Mouse (Mus musculus) stomach, embryonic 14.5 days (tissue): ENCODE measurements around the gene Pigk. TPM values are rescaled to one million over a fixed set of nuclear protein-coding genes. Genes with fewer than 3 reads are reported as not detected.

Experiments used
- ATAC-seq: fragments of 200-750 bp; cut with Nextera tagmentation; 2 replicates; pipeline ENCODE4 v1.8.0; 2017; ENCODE audit warnings: low read depth, moderate TSS enrichment; ENCODE audit not compliant: insufficient number of reproducible peaks, insufficient read depth, low FRiP score
- H3K27ac ChIP-seq: fragments of 300-500 bp; sonication (generic); 2 replicates; pipeline ENCODE4 v1.5.1; 2014; ENCODE audit warnings: mild to moderate bottlenecking, low read length, moderate library complexity, mixed read lengths
- H3K27me3 ChIP-seq: fragments of 300-500 bp; sonication (generic); 2 replicates; pipeline ENCODE4 v1.6.1; 2014; ENCODE audit warnings: low read length, control low read depth, mixed read lengths; ENCODE audit not compliant: control insufficient read depth, insufficient read depth
- H3K36me3 ChIP-seq: fragments of 300-500 bp; sonication (generic); 2 replicates; pipeline ENCODE4 v1.6.1; 2014; ENCODE audit warnings: mild to moderate bottlenecking, control low read depth, low read length, moderate library complexity, mixed read lengths; ENCODE audit not compliant: control insufficient read depth, insufficient read depth
- H3K4me1 ChIP-seq: fragments of 300-500 bp; sonication (generic); 2 replicates; pipeline ENCODE4 v1.6.1; 2014; ENCODE audit warnings: low read length, control low read depth, mixed read lengths; ENCODE audit not compliant: control insufficient read depth, insufficient read depth
- H3K4me2 ChIP-seq: fragments of 300-500 bp; sonication (generic); replicated peaks from 2 replicates; pipeline ENCODE4 v1.6.1; 2014; ENCODE audit warnings: low read depth, low read length, control low read depth
- H3K4me3 ChIP-seq: fragments of 300-500 bp; sonication (generic); 2 replicates; pipeline ENCODE4 v1.5.1; 2014; ENCODE audit warnings: low read depth, low read length, control low read depth
- H3K9ac ChIP-seq: fragments of 300-500 bp; sonication (generic); replicated peaks from 2 replicates; pipeline ENCODE4 v1.6.1; 2014; ENCODE audit warnings: low read depth, mild to moderate bottlenecking, control low read depth, low read length, moderate library complexity, mixed read lengths
- H3K9me3 ChIP-seq: fragments of 300-500 bp; sonication (generic); 2 replicates; pipeline ENCODE4 v1.6.1; 2016; ENCODE audit warnings: low read depth, low read length, control low read depth; ENCODE audit not compliant: control insufficient read depth
- WGBS: fragments of 180-500 bp; shearing (Covaris S2); extraction: QIAGEN DNeasy Blood & Tissue Kit; methylation state at CpG from one replicate; pipeline ENCODE4 v1.1.7; 2014; 5-methylcytosine and 5-hydroxymethylcytosine counted together
- polyA plus RNA-seq: library from polyadenylated mRNA; unstranded; fragments of >200 nt; fragmentation: Nextera tagmentation; extraction: Ambion mirVana; gene quantifications from 2 replicates; pipeline ENCODE4 v1.2.1, GENCODE M21; 2014

The Pigk gene
- polyA plus RNA-seq, 1 experiment from 2014 or later = 55.2 TPM

- Histone ChIP-seq H3K4me3 (no peak overlapping the region), H3K4me2 (no peak overlapping the region), H3K27ac (no peak overlapping the region), H3K9me3 (no peaks in the 10 kb centered on the region), H3K4me1 (no peaks in the 10 kb centered on the region), H3K9ac (no peak overlapping the region), H3K27me3 (no peaks in the 10 kb centered on the region), H3K36me3 (no peaks in the 10 kb centered on the region)
- WGBS = 67% methylated on average over 6 of the region's 6 CpGs
- ATAC-seq = no peak
These were observed 158.7 kb downstream of the Pigk start for GRCm38 (mm10) chr3:152872596-152872995.

DNA sequence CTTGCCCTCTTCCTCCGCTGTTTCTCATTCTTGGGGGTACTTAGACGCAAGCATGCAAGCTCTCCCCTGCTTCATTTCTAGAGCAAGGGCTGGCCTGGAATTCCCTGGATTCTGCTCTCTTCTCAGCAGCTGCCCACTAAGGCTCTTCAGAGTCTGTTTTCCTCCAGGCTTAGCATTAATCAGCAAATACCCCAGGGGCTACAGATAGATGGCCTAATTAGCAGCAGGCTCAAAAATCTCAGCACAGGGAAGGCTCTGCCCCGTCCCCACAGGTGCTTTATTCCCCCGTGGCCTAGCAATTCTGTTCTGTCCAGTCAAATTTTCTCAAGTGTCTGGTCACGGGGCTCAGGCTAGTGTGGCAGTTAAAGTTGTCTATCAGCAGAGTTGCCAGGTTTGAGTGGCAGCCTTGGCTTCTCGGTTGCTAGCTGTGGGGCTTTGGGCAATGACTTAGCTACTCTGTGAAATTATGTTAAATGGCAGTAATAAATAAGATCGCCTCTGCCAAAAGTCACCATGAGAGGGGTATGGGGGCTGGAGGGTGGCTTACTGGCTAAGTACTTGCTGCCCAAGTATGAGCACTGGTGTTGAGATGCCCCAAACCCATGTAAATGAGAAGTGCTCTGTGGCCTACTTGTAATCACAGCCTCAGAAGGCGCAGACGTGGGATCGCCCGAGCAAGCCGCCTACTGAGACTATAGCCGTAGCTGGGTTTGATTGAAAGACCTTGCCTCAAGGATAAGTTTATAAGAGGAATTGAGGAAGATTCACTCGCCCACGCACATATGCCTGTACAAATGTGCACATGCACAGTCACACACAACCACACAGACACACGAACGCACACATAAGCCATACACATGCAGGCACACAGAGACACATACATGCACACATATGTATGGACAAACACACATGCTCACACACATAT, 160.8 kb downstream of the Pigk start:
- Histone ChIP-seq H3K4me3 (no peak overlapping the region), H3K36me3 (no peaks in the 10 kb centered on the region)
- 91% methylated on average over 17 of the region's 17 CpGs for WGBS

DNA sequence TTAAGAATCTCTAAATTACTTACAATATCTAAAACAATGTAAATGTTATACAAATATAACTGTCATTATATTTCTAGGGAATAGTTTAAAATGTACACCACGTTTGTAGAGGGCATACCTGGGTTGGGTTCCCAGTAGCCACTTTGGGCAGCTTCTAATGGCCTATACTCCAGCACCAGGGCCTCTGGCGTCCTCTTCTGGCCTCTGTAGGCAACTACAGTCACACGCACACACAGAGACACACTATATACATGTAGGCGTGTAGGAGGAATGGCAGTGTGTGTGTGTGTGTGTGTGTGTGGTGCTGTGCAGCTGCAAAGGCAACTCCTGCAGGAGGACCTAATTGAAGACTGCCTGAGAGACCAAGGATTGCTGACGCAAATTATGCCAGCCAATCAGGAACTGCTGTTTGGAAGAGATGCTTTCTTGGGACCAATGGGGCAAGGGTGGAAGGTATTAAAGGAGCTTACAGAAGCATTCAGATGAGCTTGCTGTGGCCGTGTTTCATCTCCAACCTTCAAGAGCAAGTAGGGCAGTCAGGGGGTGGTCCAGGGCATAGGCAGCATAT, 161.9 kb downstream of the Pigk start:
- WGBS = 83% methylated on average over 6 of the region's 6 CpGs
- no peaks in the 10 kb centered on the region for H3K27me3 ChIP-seq
- no peak overlapping the region for H3K4me2 ChIP-seq
- H3K9ac ChIP-seq = no peak overlapping the region
- peaks cover 10% of the 10 kb centered on the region; the same call in 1 of the 2 replicates for H3K4me1 ChIP-seq
- no peak overlapping the region for H3K4me3 ChIP-seq
- no peak for ATAC-seq
- no peaks in the 10 kb centered on the region for H3K9me3 ChIP-seq
- H3K36me3 ChIP-seq = no peaks in the 10 kb centered on the region
- H3K27ac ChIP-seq = no peak overlapping the region

More for the DNA sequence above, 160.8 kb downstream of the Pigk start:
- Histone ChIP-seq H3K4me1 (0 out of 2 replicates have a peak, but pooled peaks cover 3% of the 10 kb centered on the region), H3K4me2 (no peak overlapping the region), H3K9me3 (no peaks in the 10 kb centered on the region), H3K9ac (no peak overlapping the region), H3K27me3 (no peaks in the 10 kb centered on the region), H3K27ac (no peak overlapping the region)
- no peak for ATAC-seq

DNA sequence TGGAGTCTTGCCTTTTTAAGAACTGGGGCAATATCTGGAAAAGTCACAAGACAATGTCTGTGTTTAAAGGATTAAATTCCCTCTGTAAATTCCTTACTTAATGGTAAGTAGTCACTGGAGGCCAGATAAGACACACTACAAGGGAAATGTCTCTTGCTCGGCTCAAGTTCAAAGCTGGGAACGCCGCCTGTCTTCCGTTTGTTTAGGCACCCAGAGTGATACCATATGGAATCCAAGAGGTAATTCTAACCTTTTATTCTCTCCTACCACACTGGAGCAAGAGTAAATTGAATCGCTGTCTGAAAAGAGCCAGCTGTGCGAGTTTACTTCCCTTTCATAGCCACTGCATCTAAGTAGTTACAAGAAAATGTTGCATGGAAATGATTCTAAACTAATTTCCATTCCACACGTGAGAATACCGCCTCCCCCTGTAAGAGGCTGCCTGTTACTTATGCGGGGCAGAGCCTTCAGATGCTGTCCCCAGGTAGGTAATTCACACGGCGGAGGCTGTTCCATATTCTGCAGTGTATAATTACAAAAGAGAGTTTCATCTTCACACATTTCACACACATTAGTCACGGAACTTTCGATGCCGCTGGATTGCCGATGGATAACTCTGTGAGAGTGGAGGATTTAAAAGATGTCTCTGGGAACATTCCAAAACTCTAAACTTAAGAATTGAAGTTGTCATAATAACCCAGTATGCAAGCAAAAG, 166.4 kb downstream of the Pigk start:
- no peaks in the 10 kb centered on the region for H3K9me3 ChIP-seq
- no peak overlapping the region for H3K9ac ChIP-seq
- H3K4me3 ChIP-seq = no peak overlapping the region
- no peaks in the 10 kb centered on the region for H3K27me3 ChIP-seq
- peak; percentile 66; the same call in 1 of the 2 replicates for ATAC-seq
- H3K4me1 ChIP-seq = peaks cover 24% of the 10 kb centered on the region
- no peaks in the 10 kb centered on the region for H3K36me3 ChIP-seq
- H3K4me2 ChIP-seq = peak overlapping the region; percentile 33
- 27% methylated on average over 15 of the region's 15 CpGs for WGBS
- H3K27ac ChIP-seq = no peak overlapping the region

DNA sequence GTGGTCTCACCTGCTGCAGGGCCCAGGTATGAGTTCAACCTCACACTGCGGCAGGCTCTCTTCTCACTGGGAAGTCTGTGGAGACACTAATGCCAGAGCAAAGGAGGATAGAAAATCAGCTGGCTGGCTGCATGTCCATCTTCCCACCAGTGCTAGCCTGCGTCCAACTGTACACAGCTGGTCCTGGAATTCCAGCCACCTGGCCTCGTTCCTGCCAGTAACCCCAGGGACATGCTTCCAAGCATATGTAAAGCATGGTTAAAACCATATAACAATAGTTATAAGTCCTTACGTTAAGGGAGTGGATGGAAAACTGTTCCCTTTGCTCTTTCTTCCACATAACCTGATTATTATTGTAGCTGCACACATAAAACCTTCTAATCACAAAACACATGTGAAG, 167.8 kb downstream of the Pigk start:
- H3K9me3 ChIP-seq = no peaks in the 10 kb centered on the region
- WGBS = 65% methylated on average over 4 of the region's 4 CpGs

GRCm38 (mm10) chr3:152883556-152883955, 169.7 kb downstream of the Pigk start:
- Histone ChIP-seq H3K27me3 (no peaks in the 10 kb centered on the region), H3K4me1 (peaks cover 24% of the 10 kb centered on the region), H3K4me2 (no peak overlapping the region), H3K9ac (no peak overlapping the region), H3K4me3 (no peak overlapping the region), H3K36me3 (no peaks in the 10 kb centered on the region), H3K27ac (no peak overlapping the region), H3K9me3 (no peaks in the 10 kb centered on the region)
- ATAC-seq = no peak
- 79% methylated on average over 3 of the region's 3 CpGs for WGBS

More for the DNA sequence above, 167.8 kb downstream of the Pigk start:
- no peak overlapping the region for H3K4me2 ChIP-seq
- no peak overlapping the region for H3K4me3 ChIP-seq
- ATAC-seq = no peak
- H3K36me3 ChIP-seq = no peaks in the 10 kb centered on the region
- H3K27ac ChIP-seq = no peak overlapping the region
- peaks cover 24% of the 10 kb centered on the region for H3K4me1 ChIP-seq
- no peaks in the 10 kb centered on the region for H3K27me3 ChIP-seq
- H3K9ac ChIP-seq = no peak overlapping the region

DNA sequence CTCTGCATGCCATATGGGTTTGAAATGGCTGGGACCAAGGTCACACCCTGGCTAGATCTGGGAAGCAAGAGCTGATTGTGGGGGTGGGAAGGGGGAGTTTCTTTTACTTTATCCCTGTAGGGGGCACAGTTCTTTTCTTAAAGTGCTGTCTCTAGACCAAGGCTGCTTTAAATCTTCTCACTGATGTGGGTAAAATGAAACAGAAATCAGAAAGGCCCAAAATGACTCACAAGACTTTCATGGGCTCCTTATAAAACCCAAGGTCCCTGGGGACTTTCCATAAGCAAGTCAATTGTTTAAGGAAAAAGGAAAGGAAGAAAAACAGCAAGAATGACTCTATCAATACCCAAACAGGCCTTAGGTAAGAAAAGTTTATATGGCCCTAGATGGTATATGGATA, 172.8 kb downstream of the Pigk start:
- H3K27me3 ChIP-seq = no peaks in the 10 kb centered on the region
- H3K27ac ChIP-seq = no peak overlapping the region
- no peak overlapping the region for H3K4me2 ChIP-seq
- no peaks in the 10 kb centered on the region for H3K9me3 ChIP-seq
- H3K4me3 ChIP-seq = no peak overlapping the region
- no peaks in the 10 kb centered on the region for H3K36me3 ChIP-seq
- ATAC-seq = no peak
- H3K9ac ChIP-seq = no peak overlapping the region
- peaks cover 4% of the 10 kb centered on the region for H3K4me1 ChIP-seq

DNA sequence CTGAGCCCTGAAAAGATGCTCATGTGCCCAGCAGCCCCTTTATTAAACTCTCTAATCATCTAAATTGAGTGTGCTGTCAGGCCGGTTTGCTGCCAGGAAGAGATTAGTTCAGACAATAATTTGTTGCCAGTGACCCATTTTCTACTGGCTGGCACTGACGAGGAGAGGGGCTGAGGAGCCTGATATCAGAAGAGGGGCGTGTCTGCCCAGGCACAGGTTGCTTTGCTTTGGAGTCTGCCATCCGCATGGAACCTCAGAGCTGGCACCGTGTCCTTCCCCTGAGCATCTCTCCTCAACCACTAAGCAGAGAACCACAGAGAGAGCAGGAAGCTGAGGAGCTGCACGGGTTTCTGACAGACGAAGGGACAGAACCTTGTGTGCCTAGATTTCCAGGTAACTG, 174.2 kb downstream of the Pigk start:
- Histone ChIP-seq H3K4me2 (no peak overlapping the region), H3K27ac (no peak overlapping the region), H3K4me1 (no peaks in the 10 kb centered on the region), H3K27me3 (no peaks in the 10 kb centered on the region), H3K36me3 (no peaks in the 10 kb centered on the region), H3K9me3 (no peaks in the 10 kb centered on the region), H3K4me3 (no peak overlapping the region), H3K9ac (no peak overlapping the region)
- 69% methylated on average over 7 of the region's 7 CpGs for WGBS
- ATAC-seq = no peak
